Mouse (Mus musculus) bone marrow macrophage, adult 2 months (primary cell): ENCODE measurements around the gene Gal3st4. TPM values are rescaled to one million over a fixed set of nuclear protein-coding genes. Genes with fewer than 3 reads are reported as not detected.
"Not testable (repeated sequence)": the region's sequence is repeated elsewhere in the genome, so short reads cannot be mapped to it uniquely, and the experiment has no call there.

Experiments used
- H3K27ac ChIP-seq: 2 replicates; pipeline ENCODE4 v1.5.1; 2012; ENCODE audit warnings: low read depth, low read length; ENCODE audit not compliant: insufficient read depth
- H3K4me1 ChIP-seq: 2 replicates; pipeline ENCODE4 v1.6.1; 2012; ENCODE audit warnings: low read length; ENCODE audit not compliant: control insufficient read depth, insufficient read depth
- H3K4me3 ChIP-seq: 2 replicates; pipeline ENCODE4 v1.5.1; 2012; ENCODE audit warnings: mild to moderate bottlenecking, low read length, moderate library complexity; ENCODE audit not compliant: insufficient read depth
- CTCF ChIP-seq: IDR thresholded peaks from 2 replicates; pipeline ENCODE4 v1.5.1; 2012; ENCODE audit warnings: low read depth, mild to moderate bottlenecking, low read length, moderate library complexity
- POLR2A ChIP-seq: IDR thresholded peaks from 2 replicates; pipeline ENCODE4 v1.6.1; 2012; ENCODE audit warnings: mild to moderate bottlenecking, low read depth, low read length, borderline replicate concordance
- polyA plus RNA-seq: library from polyadenylated mRNA; stranded (reverse); fragments of >200 nt; gene quantifications from 2 replicates; pipeline ENCODE4 v1.2.4, GENCODE M21; 2012; ENCODE audit not compliant: missing spikeins, insufficient read depth, insufficient read length

Gal3st4 gene
- polyA plus RNA-seq, 1 experiment, result not detected

DNA sequence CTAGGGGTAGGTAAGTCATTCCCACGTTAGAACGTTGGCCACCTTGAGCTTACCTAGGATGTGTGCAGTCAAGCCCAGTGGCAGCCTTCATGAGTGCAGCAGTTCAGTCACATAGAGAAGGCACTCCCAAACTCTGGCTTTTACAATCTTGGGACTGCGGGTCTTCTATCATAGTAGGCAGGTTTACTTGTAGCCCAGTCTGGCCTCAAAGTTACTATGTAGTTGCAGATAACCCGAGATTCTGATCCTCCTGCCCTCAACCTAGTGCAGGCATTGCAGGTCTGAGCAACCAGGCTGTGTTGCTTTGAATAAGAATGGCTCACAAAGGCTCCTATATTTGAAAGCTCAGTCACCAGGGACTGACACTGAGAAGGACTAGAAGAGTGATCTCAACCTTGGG is 46.1 kb downstream of the Gal3st4 start:
- TF ChIP-seq CTCF (no peak), POLR2A (no peak)
- Histone ChIP-seq H3K4me3 (no peak overlapping the region), H3K27ac (peak overlapping the region; percentile 47; the same call in 1 of the 2 replicates), H3K4me1 (peaks cover 35% of the 10 kb centered on the region)

DNA sequence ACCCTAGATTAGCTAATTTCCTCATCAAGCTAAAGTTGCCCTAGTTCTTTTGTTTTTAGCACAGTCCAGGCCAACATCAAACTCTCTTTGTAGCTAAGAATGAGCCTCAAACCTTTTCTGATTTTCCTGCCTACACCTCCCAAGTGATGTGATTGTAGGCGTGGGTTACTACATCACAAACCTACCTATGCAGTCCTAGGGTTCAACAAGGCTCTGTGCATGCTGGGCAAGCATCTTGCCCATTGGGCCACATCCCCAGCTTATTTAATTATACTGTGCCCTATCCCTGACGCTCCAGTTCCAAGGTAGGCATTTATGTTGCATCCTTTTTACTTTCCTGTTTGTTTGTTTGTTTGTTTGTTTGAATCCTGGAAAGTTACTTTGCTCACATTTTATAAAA is 46.9 kb downstream of the Gal3st4 start, which contains the start of gene Nxpe5:
TSS of gene Nxpe5 (plus strand) at position 199 of the 400 bp plus-strand sequence.
- TF ChIP-seq CTCF (no peak), POLR2A (no peak)
- Histone ChIP-seq H3K27ac (peak within 1 kb of the TSS; percentile 47; the same call in 1 of the 2 replicates), H3K4me1 (peaks cover 33% of the 10 kb centered on the region), H3K4me3 (no peak within 1 kb of the TSS)

DNA sequence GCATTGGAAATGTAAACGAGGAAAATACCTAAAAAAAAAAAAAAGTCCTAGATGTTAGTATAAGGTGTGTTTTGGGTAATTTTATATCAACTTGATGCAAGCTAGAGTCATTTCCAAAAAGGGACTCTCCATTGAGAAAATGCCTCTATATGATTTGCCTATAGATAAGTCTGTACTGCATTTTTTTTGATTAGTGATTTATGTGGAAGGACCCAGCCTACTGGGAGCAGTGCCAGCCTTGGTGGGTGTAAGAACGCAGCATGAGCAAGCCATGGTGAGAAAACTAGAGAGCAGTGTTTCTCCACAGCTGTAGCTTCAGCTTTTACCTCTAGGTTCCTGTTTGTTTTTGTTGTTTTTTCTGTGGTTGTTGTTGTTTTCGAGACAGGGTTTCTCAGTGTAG is 49.4 kb downstream of the Gal3st4 start:
- Histone ChIP-seq H3K4me1 (peaks cover 13% of the 10 kb centered on the region), H3K4me3 (no peak overlapping the region), H3K27ac (no peak overlapping the region)
- TF ChIP-seq POLR2A (no peak), CTCF (no peak)

DNA sequence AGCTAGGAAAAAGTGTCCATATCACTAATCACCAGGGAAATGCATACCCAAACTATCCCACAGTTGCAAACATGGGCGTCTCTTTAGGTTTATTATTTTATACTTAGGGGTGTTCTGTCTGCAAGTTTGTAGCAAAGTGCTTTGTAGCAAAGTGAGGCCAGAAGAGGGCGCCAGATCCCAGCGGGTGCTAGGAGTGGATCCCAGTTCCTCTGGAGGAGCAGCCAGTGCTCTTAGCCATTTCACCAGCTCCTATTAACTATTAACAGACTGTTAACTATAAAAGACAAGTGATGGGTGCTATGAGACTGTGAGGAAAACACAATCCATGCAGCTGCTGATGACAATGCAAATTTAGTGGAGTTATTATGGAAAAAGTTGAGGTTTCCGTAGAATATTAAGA is 50.5 kb downstream of the Gal3st4 start:
- TF ChIP-seq CTCF (peak; percentile 86), POLR2A (no peak)
- Histone ChIP-seq H3K4me3 (no peak overlapping the region), H3K4me1 (peaks cover 8% of the 10 kb centered on the region), H3K27ac (no peak overlapping the region)

DNA sequence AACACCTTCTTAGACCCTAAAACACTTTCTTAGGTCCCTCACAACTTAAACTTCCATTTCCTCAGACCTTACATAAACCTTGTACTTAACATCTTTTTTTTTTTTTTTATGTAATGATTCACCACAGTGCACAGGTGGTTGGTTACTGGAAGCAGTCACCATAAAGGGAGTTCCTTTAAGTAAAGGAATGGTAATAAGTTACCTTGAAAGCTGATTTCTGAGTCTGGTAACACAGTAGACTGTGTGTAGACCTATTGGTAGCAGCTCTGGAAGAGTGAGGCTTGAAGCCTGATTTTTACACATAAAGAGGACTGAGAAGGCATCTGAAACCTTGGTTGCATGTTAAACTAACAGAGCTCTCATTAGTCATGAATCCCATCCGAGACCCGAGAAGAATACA is 52.8 kb downstream of the Gal3st4 start:
- no peak overlapping the region for H3K27ac ChIP-seq
- H3K4me1 ChIP-seq, result no peaks in the 10 kb centered on the region
- TF ChIP-seq CTCF, result no peak
- TF ChIP-seq POLR2A, result no peak
- no peak overlapping the region for H3K4me3 ChIP-seq

DNA sequence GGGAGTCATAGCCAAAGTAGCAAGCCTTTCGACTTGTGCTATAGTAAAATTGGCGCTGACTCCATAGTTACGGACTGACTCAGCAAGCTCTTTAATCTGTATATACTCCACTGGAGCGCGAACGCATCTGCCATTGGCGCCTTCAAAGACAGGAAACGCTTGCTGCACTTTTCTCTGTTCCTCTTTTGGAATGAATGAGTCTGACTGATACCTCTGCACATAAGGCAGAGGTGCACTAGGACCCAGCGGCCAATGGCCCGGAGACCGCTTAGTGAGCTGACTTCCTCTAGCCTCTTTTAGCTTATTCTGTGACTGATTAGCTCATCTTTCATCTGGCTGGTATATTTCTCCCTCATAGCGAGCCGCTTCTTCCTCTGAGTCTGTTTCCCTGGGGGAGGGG is 56.0 kb downstream of the Gal3st4 start:
- H3K27ac ChIP-seq, H3K4me1 ChIP-seq, H3K4me3 ChIP-seq: not testable (repeated sequence)

Other genes with a start within 250 kb of the Gal3st4 start
- not detected in 2 replicates for gene Smok3c, start 219.6 kb downstream of the Gal3st4 start, polyA plus RNA-seq
- gene Zkscan1, start 187.8 kb downstream of the Gal3st4 start, polyA plus RNA-seq, result 10.5 and 12.0 TPM in 2 replicates
- gene Zscan21, start 155.9 kb downstream of the Gal3st4 start, polyA plus RNA-seq, result 14.0 and 15.0 TPM in 2 replicates
- 5.8 and 6.8 TPM in 2 replicates for gene Zfp113, start 117.1 kb downstream of the Gal3st4 start, polyA plus RNA-seq
- 77.7 and 82.3 TPM in 2 replicates for gene Cops6, start 111.8 kb downstream of the Gal3st4 start, polyA plus RNA-seq
- gene Ap4m1, start 100.8 kb downstream of the Gal3st4 start, polyA plus RNA-seq, result 34.1 and 40.5 TPM in 2 replicates
- gene Mcm7, start 100.4 kb downstream of the Gal3st4 start, polyA plus RNA-seq, result 34.6 and 46.6 TPM in 2 replicates
- 26.5 and 33.3 TPM in 2 replicates for gene Taf6, start 85.4 kb downstream of the Gal3st4 start, polyA plus RNA-seq
- gene Cnpy4, start 85.4 kb downstream of the Gal3st4 start, polyA plus RNA-seq, result 28.2 and 37.3 TPM in 2 replicates
- gene Mblac1, start 78.5 kb downstream of the Gal3st4 start, polyA plus RNA-seq, result 5.4 and 5.8 TPM in 2 replicates
- gene Nxpe5, start 46.9 kb downstream of the Gal3st4 start, polyA plus RNA-seq, result 40.8 and 43.3 TPM in 2 replicates
- gene Lamtor4, start 17.4 kb downstream of the Gal3st4 start, polyA plus RNA-seq, result 96.8 and 106 TPM in 2 replicates
- 83.8 and 85.1 TPM in 2 replicates for gene BC037034, start 8.8 kb downstream of the Gal3st4 start, polyA plus RNA-seq
- not detected in 2 replicates for gene Gm43720, start 7.1 kb upstream of the Gal3st4 start, polyA plus RNA-seq
- gene Gpc2, start 7.2 kb upstream of the Gal3st4 start, polyA plus RNA-seq, result 2.9 and 3.3 TPM in 2 replicates
- gene Stag3, start 7.4 kb upstream of the Gal3st4 start, polyA plus RNA-seq, result 3.0 and 4.0 TPM in 2 replicates
- 0.86 and 1.7 TPM in 2 replicates for gene Pvrig, start 69.1 kb upstream of the Gal3st4 start, polyA plus RNA-seq
- 15.0 and 15.6 TPM in 2 replicates for gene Zfp157, start 168.6 kb upstream of the Gal3st4 start, polyA plus RNA-seq